Mouse (Mus musculus) erythroid progenitor cell, adult 5-6 weeks (primary cell): ENCODE measurements around the gene Krt9. TPM values are rescaled to one million over a fixed set of nuclear protein-coding genes. Genes with fewer than 3 reads are reported as not detected.
"Not testable (repeated sequence)": the region's sequence is repeated elsewhere in the genome, so short reads cannot be mapped to it uniquely, and the experiment has no call there.

ENCODE experiments used
- ATAC-seq: replicated peaks from 2 replicates; pipeline ENCODE4 v1.8.0; 2016; ENCODE audit warnings: moderate number of reproducible peaks, mild to moderate bottlenecking, moderate TSS enrichment, inconsistent platforms; ENCODE audit not compliant: poor library complexity, low FRiP score, severe bottlenecking
- total RNA-seq, 2 experiments: library from RNA; stranded (forward) in 1 of 2; stranded (reverse) in 1 of 2; fragments of 150-400 nt in 1 of 2; fragments of 186-747, 209-891 nt in 1 of 2; gene quantifications; 2 replicates each; pipeline versions ENCODE4 v1.2.3 to v1.2.4; 2015 to 2017; ENCODE audit warnings: low replicate concordance in 2 of 2

The Krt9 gene
- total RNA-seq (2015; ENCODE audit: low replicate concordance) (not detected in 2 replicates), total RNA-seq (2017; ENCODE audit: low replicate concordance) (not detected in 2 replicates)

DNA sequence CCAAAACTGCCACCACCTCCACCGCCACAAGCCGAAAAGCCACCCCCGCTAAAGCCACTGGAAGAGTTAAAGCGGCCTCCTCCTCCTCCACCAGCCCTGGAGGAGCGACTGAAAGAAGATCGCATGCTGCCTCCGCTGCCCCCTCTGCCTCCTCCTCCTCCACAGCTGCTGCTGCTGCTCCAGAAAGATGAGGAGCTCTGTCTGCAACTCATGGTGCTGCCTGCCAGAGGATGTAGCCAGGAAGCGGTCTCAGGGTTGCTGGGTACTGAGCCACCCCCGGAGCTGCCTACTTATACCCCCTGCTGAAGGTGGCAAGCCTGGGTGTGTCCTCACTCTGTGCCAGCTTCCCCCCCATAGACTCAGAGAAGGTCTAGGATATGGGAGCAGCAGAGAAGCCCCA is at the start of gene Krt9:
Gene Krt9, minus strand, starts transcription at position 255 of the 400 bp plus-strand sequence.
- ATAC-seq: no peak

DNA sequence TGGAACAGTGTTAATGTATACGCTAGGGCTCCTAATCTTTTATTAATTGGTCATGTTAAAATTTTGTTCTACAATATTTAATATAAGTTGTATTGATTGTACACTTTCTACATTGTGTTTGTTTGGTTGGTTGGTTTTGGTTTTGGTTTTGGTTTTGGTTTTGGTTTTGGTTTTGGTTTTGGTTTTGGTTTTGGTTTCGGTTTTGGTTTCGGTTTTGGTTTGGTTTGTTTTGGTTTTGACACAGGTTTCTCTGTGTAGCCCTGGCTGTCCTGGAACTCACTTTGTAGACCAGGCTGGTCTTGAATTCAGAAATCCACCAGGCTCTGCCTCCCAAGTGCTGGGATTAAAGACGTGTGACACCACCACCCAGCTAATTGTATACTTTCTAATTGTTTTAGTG is 47.2 kb upstream of the Krt9 start:
- not testable (repeated sequence) for ATAC-seq

DNA sequence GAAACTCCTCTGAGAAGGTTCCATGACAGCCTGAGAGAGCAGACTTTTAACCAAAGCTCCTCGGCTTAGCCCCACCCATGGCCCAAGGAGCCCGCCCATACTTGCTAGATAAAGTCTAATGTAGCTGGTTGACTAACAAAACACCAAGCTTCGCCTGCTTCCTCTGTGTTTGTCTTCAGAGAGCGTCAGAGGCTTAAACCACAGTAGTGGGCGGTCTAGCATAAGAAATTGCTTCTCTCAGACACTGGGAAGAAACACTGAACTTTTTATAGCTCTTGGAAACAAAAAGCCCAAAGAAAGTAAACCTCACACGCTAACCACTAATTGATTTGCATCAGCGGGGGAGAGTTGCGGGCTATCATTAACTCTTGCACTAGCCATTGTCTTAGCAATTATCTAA is 28.7 kb upstream of the Krt9 start:
- ATAC-seq: no peak

DNA sequence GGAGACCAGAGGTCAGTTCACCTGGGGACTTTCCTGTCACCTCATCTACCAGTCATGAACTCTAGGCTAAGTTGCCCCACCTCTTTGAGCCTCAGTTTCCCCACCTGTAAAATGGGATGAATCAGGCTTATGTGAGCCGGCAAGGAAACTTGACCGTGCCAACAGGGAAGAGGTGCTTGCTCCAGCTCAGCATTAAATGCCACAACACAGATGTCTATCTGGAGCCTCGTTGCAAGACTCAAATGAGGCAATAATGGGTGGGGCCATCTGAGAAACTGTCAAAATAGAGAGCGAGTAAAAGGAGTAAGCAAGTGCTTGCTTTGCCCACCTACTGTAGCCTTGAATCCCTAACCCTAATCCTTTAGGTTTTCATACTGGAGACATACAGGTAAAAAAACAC is 26.3 kb upstream of the Krt9 start:
- ATAC-seq: no peak

DNA sequence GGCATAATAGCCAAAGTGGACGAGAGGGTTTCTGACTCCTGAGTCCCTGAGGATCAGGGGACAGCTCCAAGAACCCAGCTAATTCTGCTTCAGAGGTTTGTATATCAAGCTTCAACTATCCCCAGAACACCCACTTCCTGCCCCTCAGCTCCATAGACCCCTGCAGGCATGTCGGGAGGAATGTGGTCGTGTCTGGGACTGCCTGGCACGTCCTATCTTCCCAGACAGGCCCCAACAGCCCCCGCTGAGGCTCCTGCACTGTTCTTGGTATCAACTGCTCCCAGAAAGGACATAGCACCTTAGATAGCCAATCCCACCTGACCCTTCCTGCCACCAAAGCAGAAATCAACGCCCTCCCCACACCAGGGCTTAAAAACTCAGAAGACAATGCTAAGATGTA is 15.5 kb upstream of the Krt9 start:
- ATAC-seq: no peak

DNA sequence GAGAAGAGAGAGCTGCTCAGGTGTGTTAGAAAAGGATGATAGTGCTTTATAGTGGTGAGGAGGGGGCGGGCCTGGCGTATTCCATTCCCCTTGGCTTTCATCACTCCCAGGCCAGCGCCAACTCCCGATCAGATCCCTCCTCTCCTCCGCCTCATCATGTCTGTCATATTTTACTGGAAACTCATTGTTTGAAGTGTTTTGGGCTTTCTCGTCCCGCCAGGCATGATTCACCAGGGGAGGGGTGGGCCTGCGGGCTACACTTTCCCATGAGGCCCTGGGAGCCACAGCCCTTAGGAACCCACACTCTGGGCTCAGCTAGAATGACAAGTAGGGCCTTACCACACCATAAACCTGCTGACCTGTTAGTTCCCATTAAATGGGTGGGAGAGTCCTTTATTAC is 14.5 kb upstream of the Krt9 start, which contains the start of gene Krt14:
Gene Krt14, minus strand, starts transcription at position 51 of the 400 bp plus-strand sequence.
- no peak for ATAC-seq

DNA sequence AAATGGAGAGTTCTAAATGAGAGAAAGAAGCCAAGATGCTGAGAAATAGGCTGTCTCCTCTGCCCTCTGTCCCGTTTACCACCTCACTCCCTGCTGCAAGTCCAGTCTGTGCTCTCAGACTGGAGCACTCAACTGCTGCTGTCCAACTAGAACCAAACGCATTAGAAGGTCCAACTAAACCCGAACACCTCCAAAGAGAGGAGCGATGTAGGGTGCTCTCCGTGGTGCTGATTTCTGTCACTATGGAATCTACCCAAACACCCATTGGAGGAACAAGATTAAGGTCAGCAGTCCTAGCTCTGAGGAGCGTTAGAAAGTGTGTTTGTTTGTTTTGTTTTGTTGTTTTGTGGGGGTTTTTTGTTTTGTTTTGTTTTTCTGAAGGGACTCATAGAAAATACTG is 10.4 kb upstream of the Krt9 start:
- no peak for ATAC-seq

DNA sequence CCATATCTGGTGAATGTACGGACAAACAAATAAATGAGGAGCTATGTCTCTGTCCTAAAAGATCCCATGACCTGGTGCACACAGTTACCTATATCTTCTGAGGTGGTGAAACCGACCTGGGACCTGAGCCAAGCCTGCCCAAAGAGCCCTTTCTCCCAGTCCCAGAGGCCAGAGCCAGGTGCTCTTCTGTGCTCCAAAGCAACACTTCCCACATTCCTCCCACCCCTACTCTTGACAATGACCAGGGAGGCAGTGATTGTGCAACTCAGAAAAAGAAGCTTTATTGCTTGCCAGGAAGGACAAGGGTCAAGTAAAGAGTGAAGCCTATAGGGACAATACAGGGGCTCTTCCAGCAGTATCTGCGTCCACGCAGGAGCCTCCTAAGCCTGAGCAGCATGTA is 9.9 kb upstream of the Krt9 start:
- ATAC-seq: no peak

DNA sequence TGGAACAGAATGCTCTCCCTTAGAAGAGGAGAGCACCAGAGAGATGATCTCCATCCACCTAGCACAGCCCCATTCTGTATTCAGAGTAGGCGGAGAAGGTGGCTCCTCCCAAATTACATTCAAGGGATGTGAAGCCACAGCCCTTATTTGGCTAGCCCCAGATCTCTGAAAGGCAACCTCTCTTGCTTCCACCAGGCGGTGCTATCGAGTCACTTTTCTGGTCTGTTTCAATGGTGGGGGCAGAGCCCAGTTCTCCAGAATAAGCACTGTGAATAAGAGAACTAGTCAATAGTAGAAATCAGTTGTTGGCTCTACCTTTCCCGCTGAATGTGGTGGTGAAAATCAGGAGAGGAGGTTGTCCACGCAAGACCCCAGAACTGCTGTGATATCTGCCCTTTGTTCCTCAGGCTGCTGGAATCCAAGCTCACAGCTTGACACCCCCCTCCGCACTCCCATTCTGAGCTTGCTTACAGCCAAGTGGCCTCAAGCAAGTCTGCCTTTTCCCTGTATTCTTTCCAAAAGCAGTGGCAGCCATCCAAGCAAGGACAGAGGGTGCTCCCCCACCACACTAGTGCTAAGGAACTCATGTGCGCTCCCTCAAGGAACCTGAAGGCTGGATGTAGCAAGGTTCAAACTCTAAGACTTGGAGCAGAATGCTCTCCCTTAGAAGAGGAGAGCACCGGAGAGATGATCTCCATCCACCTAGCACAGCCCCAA is 7.2 kb upstream of the Krt9 start:
- no peak for ATAC-seq

DNA sequence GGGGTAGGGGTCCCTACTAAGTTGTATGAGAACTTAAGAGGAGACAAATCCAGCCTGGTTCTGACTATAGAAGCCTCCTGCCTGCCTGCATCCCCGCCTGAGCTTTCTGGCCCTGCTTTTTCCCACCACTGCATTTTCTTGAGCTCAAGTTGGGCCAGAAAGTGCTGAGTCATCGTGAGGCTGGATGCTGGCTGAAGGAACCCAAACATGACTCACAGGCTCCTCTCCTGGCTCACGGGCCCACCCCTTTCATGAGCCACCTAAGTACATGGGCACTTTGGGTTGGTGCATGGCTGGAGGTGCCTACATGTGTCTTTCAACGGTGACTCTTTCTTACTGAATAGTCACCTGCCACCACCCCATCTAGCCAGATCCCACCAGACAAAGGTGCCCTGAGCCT is 5.6 kb upstream of the Krt9 start:
- ATAC-seq: no peak

DNA sequence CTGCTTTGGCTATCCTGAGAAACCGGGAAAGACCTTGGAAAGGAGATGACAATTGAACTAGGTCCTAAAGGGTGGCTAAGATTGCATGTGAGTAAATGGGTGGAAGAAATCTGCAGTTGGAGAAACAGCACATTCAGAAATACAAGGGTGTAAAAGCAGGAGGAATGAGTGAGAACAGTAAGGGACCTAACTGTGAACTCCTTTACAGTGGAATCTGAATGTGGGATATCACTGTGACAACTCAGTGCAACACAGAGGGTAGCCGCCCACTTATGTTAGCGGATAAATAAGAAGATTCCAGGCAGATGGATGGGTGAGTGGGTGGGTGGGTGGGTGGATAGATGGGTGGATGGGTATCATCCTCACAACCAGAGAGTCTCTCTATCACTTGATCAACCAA is 1.2 kb downstream of the Krt9 start:
- no peak for ATAC-seq

DNA sequence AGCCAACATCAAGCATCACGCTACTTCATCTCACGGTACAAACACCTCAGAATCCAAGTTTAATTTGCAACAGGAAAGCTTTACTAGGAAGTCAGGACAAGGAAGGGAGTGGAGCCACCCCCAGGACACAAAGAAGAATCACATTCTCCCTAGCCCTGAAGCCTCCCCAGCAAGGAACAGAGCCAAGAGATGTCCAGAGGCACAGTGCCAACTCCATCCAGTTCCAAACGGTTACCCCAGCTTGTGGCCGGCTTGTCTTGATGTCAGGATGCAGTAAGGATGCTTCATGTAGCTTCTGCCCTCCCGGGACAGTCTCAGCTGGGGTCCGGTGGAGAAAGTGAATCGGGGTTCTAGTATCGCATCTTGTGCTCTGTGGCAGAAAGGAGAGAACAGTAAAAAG is 6.3 kb downstream of the Krt9 start:
- ATAC-seq: no peak

DNA sequence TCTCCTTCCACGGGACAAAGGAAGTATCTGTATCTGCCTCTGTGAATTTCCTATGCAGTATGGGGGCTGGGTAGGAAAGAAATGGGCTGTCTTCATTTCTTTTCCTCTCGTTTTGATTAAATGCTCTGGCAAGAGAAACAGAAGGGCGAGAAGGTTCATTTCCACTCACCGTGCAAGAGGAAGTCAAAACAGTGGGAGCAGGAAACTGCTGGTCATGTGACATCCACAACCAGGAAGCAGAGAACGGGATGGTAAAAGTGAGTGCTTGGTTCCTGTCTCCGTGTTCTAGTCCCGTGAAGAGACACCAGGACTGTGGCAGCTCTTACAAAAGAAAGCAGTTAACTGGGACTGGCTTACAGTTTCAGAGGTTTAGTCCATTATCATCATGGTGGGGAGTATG is 11.3 kb downstream of the Krt9 start:
- no peak for ATAC-seq

DNA sequence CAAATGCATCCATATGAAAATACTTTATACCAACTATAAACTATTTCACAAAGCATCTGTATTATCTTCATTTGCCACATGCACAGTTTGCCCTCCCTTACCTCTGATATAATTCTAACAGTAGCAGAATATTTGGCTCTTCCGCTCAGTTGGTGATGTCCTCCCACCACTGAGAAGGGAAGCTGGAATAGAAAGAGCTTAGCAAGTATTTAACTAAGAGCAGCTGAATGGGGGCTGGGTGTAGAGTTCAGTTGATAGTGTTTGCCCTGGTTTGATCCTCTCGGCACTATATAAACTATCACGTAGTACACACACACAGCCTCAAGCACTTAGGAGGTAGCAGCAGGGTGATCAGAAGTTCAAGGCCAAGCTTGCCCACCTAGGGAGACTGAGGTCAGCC is 13.8 kb downstream of the Krt9 start:
- ATAC-seq: no peak

DNA sequence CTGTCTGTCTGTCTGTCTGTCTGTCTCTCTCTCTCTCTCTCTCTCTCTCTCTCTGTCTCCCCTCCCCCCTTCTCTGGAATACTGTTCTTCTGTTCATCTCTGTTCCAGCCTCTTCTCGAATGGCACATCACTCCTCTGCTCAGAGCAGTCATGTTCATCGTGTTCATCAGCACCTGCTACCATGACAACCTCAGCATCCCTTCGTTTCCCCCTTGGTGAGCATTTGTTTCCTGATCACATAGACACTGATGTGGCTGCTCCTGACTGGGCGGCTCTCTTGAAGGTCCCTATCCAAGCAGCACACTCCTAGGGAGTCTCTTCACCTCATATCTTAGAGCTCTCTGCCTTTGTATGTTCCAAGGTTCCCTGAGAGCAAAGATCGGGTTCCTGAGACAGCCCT is 14.7 kb downstream of the Krt9 start:
- ATAC-seq: no peak

DNA sequence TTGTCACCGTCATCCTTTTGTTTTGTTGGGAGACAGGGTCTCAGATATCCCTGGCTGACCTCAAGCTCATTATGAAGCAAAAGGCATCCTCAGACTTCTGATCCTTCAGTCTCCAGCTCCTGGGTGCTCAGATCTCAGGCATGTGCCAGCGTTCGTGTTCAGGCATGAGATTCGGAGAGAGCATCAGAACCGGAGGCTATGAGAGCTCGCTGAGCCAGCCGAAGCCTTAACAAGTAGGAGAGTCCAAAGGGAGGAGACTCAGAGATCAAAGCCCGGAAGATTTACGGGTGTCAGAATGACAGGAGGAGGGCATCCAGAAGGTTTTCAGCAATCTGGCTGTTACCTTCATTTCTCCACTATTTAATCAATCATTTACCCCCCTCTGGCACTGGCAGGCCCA is 16.3 kb downstream of the Krt9 start:
- ATAC-seq: no peak

DNA sequence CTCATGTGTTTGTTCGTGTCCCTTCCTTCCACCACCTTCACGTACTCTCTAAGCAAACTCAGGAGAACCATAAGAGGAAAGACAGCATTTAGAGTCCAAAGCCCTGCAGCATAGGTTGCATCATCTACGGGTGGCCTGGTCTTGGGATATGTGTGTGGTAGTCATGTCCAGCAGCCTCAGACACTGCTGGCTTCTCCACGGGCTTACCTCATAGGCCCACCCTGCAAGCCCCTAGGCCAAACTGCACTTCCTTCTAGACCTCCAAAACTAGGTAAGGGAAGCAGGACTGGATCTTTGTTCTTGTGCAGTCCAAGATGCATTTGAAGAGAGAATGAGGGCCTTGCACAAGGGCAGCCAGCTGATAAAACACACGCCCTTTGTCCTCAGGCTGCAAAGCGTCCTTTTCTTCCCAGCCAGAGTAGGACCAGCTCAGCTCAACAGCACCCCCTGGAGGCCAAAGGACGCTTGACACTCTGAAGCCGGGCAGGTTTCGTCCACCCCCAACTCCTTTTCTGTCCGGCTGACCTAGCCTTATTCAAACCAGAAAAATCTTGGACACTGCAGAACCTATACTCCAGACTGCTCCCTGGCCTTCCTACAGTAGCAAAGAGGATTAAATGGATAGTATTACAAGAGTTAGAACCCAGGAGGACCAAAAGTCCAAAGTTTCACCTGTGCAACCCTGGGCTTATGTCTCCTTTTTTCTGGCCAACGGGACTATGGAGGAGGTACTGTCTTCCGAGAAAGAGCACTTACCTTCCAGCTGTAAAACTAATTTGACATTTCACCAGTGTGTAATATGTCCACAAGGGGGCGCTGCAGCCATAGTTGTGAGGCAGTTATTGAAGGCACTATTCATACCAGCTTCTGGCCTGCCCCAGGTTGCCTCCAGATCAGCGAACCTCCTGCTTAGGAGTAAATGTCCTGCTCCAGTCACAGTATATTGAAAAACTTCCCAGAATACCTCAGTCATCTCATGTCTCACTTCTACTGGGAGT is 24.0 kb downstream of the Krt9 start:
- ATAC-seq: no peak

DNA sequence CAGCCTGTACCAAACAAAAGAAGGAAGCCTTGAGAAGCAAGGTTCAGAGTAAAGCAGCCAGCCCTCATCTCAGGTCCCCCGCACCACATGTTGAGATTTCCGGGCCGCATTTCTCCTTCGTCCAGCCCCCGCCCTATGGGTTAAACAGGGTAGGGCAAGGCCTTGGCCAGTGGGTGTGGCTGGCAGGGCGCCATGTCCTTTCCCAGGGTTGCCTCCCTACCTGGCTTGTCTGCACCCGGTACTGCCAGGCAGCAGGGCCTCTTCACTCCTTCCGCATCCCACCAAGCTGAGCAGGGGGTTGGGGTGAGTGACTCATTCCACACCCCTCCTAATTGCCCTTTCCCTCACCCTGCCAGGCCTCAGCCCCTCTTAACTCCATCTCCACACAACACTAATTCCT is 25.0 kb downstream of the Krt9 start:
- no peak for ATAC-seq

DNA sequence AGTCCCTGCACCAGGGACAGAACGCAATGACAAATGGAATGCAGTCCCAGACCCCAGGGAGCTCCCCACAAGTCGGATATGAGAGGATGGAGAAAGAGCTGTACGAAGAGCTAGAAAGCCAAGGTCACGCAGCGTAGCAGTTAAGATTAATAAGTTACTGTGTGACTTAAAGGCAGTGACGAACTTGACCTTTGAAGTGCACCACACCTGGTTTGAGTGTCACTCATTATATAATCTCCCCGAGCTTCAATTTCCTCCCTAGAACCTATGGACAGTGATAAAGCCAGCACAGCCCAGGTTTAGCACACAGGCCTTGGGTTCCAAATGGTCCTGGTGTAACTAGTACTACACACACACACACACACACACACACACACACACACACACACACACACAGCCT is 28.7 kb downstream of the Krt9 start:
- no peak for ATAC-seq

DNA sequence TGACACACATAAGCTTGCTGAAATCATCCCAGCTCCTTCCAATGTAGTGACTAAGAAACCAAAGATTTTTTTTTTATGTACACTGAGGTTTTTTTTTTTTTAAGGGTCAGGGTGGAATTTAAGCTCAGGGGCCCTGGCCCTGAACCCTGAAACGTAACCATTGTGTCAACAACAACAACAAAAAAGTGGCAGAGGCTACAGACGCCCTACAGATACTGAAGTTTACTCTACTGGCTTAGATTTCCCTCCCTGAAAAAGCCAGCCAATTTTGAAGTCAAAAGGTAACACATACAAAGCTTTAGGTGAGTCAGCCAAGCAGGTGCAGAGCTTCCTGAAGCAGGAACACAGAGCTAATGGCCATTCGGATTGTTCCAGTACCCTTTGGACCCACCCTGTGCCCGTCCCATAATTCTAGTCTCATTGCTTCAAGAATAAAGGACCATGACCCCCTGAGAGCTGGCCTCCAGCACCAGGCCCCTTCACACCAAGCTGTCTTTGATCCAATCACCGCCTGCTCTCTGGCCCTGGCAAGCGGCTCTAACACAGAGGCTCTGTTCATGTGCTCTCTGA is 35.1 kb downstream of the Krt9 start:
- ATAC-seq: no peak

DNA sequence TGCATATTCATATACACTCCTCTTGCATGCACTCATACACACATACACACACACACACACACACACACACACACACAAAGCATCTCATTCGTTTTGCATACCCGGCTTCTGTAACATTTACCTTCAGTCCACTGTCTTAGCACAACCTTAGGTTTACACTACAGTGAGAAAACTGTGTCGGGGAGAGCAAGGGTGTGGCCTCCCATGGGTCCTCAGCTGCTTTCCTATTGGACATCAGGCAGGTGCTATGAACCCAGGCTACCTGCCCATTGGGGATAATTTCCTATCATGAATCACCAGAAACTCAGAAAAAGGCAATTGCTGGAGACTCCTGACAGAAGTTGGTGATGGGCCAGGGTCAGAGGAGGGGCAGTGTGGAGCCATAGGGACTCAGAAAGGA is 35.7 kb downstream of the Krt9 start:
- ATAC-seq: no peak
